27 mouse cellular contexts compared by ENCODE assay signal in the genomic region with DNA sequence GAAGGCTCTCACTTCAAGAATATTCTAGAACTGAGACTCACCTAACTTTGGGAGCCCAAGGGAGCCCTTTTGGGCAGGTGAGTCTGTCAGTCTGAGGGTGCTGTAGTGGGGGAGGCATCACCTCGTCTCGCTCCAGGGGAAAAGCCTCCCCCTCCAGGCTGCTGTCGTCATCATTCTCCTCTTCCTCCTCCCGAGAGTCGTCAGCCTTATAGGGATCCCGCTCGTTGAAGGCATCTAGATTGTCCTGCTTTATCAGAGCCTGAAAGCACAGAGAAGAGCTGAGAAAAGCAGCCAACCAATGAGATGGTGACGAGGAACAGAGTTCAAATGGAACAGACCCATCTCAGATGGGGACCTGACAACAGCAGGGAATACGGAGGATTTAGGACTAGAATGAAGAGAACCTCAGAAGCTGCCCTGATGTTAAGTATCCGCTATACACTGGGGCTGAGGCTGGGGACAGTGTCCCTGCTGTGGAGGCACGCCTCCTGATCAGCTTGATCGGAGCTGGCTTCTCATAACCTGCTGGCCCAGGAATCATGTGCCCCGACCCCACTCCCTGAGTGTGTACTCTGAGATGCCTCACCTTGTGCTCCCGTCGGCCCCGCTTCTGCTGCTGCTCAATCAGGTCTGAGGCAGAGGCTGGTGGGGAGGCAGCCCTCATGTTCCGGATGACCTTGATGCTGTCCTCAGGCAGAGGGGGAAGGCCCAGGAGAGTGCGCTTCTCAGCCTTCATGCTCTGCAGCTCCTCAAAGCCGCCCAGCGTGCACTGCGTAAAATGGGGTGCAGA. TPM values are rescaled to one million over a fixed set of nuclear protein-coding genes. Genes with fewer than 3 reads are reported as not detected.
DNase-seq lines count a peak whose midpoint lies in the region; ATAC-seq lines count a peak whose summit lies in the region.
"Had no signal": no experiment of that assay in that cellular context is flagged by ENCODE, and none has a peak within 500 bp of the region (broad histone marks: within the 10 kb centered on the region; RNA-seq: fewer than 3 reads in every experiment).

No protein-coding gene starts in this region.

- H3K36me3 ChIP-seq in megakaryocyte, embryonic 14.5 days (replicated peaks; ENCODE audit: low read length): peaks cover 99% of the 10 kb centered on the region

- ATAC-seq in megakaryocyte, adult 5-6 weeks (ENCODE audit: poor library complexity, severe bottlenecking): no peak
- ATAC-seq: activated CD4-positive, CD25-positive, alpha-beta regulatory T cell, adult 4 months; forebrain, embryonic 13.5 days; forebrain, postnatal 0 days; hindbrain, postnatal 0 days; Patski had no signal

- H3K4me1 ChIP-seq in megakaryocyte, embryonic 14.5 days: peaks cover 33% of the 10 kb centered on the region
- H3K4me1 ChIP-seq: embryonic facial prominence, embryonic 10.5 days; forebrain, embryonic 13.5 days; heart, embryonic 13.5 days; hindbrain, embryonic 13.5 days had no signal

- no peaks in the 10 kb centered on the region for H3K27me3 ChIP-seq in megakaryocyte, embryonic 14.5 days (replicated peaks)
- H3K27me3 ChIP-seq: CH12.LX; forebrain, embryonic 13.5 days; heart, embryonic 13.5 days; hindbrain, embryonic 13.5 days; Patski had no signal

- DNase-seq in heart, adult 11 months: peak; percentile 82
- DNase-seq in heart, adult 18-20 months: no peak
- peak; percentile 9 to 58 for DNase-seq in spleen, postnatal 4 days (ENCODE audit: low spot score in 2 of 2)
- no peak for DNase-seq in spleen, postnatal 14 days (ENCODE audit: low spot score in 2 of 2)
- peak; percentile 15 to 57 for DNase-seq in urinary bladder, postnatal 4 days (ENCODE audit: low spot score in 2 of 2)
- DNase-seq in urinary bladder, adult 18-20 months (ENCODE audit: low spot score in 2 of 2): no peak
- DNase-seq: adrenal gland, postnatal 14 days; cerebellum, adult 18-20 months; cerebellum, postnatal 10 days; forebrain, postnatal 0 days; gastrocnemius, postnatal 36 days had no signal

- H3K4me3 ChIP-seq in megakaryocyte, embryonic 14.5 days (replicated peaks): peak overlapping the region; percentile 28
- H3K4me3 ChIP-seq: embryonic facial prominence, embryonic 10.5 days; forebrain, embryonic 13.5 days; heart, adult 2 months; heart, embryonic 13.5 days; hindbrain, embryonic 13.5 days had no signal

- no peaks in the 10 kb centered on the region for H3K9me3 ChIP-seq in megakaryocyte, embryonic 14.5 days
- H3K9me3 ChIP-seq: embryonic facial prominence, embryonic 10.5 days; forebrain, embryonic 13.5 days; heart, embryonic 13.5 days; hindbrain, embryonic 13.5 days had no signal

RNA-seq across cellular contexts. Expression of gene Gm10961, which starts 9.6 kb away (rescaled TPM):
- total RNA-seq in heart, adult 18-20 months (2021): not detected
- polyA plus RNA-seq in megakaryocyte, embryonic 14.5 days (2012; ENCODE audit: insufficient read depth, low replicate concordance): not detected in 2 replicates
- total RNA-seq in megakaryocyte, adult 5-6 weeks (2015): not detected in 2 replicates
- total RNA-seq in megakaryocyte, adult 5-6 weeks (2017): not detected in 2 replicates
- total RNA-seq: adrenal gland, adult 18-20 months; adrenal gland, postnatal 14 days; CH12.LX; forebrain, postnatal 0 days; gastrocnemius, adult 8-10 months; gastrocnemius, postnatal 36 days; heart, adult 2 months; hematopoietic stem cell, adult 5-6 weeks; hindbrain, postnatal 0 days had no signal
- polyA plus RNA-seq: activated CD4-positive, CD25-positive, alpha-beta regulatory T cell, adult 4 months; embryonic facial prominence, embryonic 10.5 days; embryonic facial prominence, embryonic 14.5 days; forebrain, embryonic 13.5 days; forebrain, postnatal 0 days; heart, adult 2 months; heart, embryonic 13.5 days; heart, postnatal 0 days; hindbrain, embryonic 13.5 days; hindbrain, postnatal 0 days; Patski had no signal

RNA-seq across cellular contexts. Expression of gene Strip1, which starts 10.0 kb away (rescaled TPM):
- total RNA-seq in heart, adult 18-20 months (2021): 10 to 100 TPM; 21.5 to 21.6 TPM
- 5.7 and 13.3 TPM in 2 replicates for polyA plus RNA-seq in megakaryocyte, embryonic 14.5 days (2012; ENCODE audit: insufficient read depth, low replicate concordance)
- 19.4 and 20.5 TPM in 2 replicates for total RNA-seq in megakaryocyte, adult 5-6 weeks (2015)
- total RNA-seq in megakaryocyte, adult 5-6 weeks (2017): 17.0 and 19.2 TPM in 2 replicates

RNA-seq across cellular contexts. Expression of gene Alx3, which starts 26.6 kb away (rescaled TPM):
- total RNA-seq in heart, adult 18-20 months (2021): not detected
- polyA plus RNA-seq in megakaryocyte, embryonic 14.5 days (2012; ENCODE audit: insufficient read depth, low replicate concordance): not detected in 2 replicates
- not detected in 2 replicates for total RNA-seq in megakaryocyte, adult 5-6 weeks (2015)
- not detected in 2 replicates for total RNA-seq in megakaryocyte, adult 5-6 weeks (2017)
- total RNA-seq: adrenal gland, adult 18-20 months; adrenal gland, postnatal 14 days; CH12.LX; gastrocnemius, adult 8-10 months; gastrocnemius, postnatal 36 days; heart, adult 2 months; hematopoietic stem cell, adult 5-6 weeks had no signal
- polyA plus RNA-seq: activated CD4-positive, CD25-positive, alpha-beta regulatory T cell, adult 4 months; heart, adult 2 months; heart, postnatal 0 days had no signal

Comparison
In these comparisons a context has a peak if more than half of its experiments do, and no peak if none do; other contexts are left out.
1. DNase-seq: peak in heart, adult 11 months (single experiment), spleen, postnatal 4 days (2 of 2) and urinary bladder, postnatal 4 days (2 of 2); none in heart, adult 18-20 months (0 of 2), spleen, postnatal 14 days (0 of 2) and urinary bladder, adult 18-20 months (0 of 2).